Mouse (Mus musculus) brain, embryonic 14.5 days (tissue): Measurements from ENCODE around the gene Med12l. TPM values are rescaled to one million over a fixed set of nuclear protein-coding genes. Genes with fewer than 3 reads are reported as not detected.
"Not testable (repeated sequence)": the region's sequence is repeated elsewhere in the genome, so short reads cannot be mapped to it uniquely, and the experiment has no call there.

ENCODE experiments used
- DNase-seq: peaks from one replicate; pipeline ENCODE4 v3.0.0-alpha.2; 2011; ENCODE audit warnings: low read depth
- CTCF ChIP-seq: fragments of 200-500 bp; IDR thresholded peaks from 2 replicates; pipeline ENCODE4 v1.5.1; 2012; ENCODE audit warnings: inconsistent platforms, mild to moderate bottlenecking, moderate library complexity, borderline replicate concordance; ENCODE audit not compliant: insufficient read depth, insufficient read length; ENCODE audit errors: extremely low read depth
- POLR2A ChIP-seq: fragments of 200-500 bp; IDR thresholded peaks from 2 replicates; pipeline ENCODE4 v1.6.1; 2012; ENCODE audit warnings: mild to moderate bottlenecking, inconsistent platforms, borderline replicate concordance; ENCODE audit not compliant: poor library complexity, insufficient read depth, insufficient read length, severe bottlenecking; ENCODE audit errors: extremely low read depth
- polyA plus RNA-seq: library from polyadenylated mRNA; depleted of rRNA; stranded (reverse); fragments of >200 nt; gene quantifications from 2 replicates; pipeline ENCODE4 v1.2.3, GENCODE M21; 2012

Gene Med12l
- polyA plus RNA-seq, 1 experiment, result 12.3 TPM

GRCm38 (mm10) chr3:59028696-59029095 lies 23.1 kb downstream of the Med12l start:
- no peak for TF ChIP-seq POLR2A
- no peak for TF ChIP-seq CTCF

DNA sequence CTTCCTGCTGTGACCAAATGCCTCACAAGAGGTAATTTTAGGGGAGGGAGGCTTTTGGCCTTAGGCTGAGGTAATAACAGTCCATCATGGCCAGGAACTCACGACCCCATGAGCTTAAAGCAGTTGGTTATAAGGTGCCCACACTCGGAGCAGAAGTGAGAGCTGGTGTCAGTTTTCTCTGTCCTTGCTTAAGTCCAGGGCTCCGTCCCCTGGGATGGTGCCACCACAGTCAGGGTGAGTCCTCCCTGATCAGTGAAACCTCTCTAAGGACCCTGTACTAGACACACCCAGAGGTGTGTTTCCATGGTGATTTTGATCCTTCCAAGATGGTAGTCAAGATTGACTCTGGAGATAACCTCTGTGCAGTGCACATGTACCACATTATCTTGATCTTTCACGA lies 25.4 kb downstream of the Med12l start:
- no peak for TF ChIP-seq CTCF
- no peak for TF ChIP-seq POLR2A
- DNase-seq, result no peak

More at GRCm38 (mm10) chr3:59028696-59029095, 23.1 kb downstream of the Med12l start:
- DNase-seq, result no peak

GRCm38 (mm10) chr3:59041487-59041886 lies 35.9 kb downstream of the Med12l start:
- TF ChIP-seq POLR2A (no peak), CTCF (no peak)
- DNase-seq, result peak; percentile 62

DNA sequence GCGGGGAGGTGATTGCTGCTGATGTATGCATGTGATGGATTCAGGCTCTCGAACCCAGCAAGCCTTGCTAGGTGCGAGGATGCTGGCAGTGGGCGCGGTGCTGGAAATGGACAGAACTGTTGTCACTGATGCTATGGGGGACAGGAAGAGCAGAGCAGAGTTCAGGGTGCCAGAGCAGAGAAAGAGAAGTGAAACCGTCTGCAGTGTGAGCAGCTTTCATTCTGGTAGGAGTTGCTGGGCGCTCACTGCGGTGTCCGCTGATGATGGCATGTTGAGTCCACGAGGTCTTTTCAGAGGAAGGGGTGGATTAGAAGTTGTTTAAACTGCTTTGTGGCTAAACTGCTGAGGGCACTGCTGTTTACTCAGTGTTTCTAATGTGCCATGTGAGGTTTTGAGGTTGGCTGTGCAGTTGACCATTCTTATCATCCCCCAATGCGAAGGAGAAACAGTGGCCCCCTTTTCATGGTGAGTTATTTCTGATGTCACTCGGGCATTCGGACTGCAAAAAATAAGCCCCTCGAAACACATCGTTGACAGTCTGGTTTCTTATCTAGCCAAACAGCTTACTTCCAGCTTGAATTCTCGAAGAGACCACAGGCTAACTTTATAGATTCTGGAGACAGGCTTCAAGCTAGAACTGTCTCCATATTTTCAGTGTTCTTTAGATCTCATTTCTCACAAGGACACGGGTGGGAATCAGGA lies 49.4 kb downstream of the Med12l start:
- no peak for TF ChIP-seq POLR2A
- no peak for TF ChIP-seq CTCF
- DNase-seq, result no peak

DNA sequence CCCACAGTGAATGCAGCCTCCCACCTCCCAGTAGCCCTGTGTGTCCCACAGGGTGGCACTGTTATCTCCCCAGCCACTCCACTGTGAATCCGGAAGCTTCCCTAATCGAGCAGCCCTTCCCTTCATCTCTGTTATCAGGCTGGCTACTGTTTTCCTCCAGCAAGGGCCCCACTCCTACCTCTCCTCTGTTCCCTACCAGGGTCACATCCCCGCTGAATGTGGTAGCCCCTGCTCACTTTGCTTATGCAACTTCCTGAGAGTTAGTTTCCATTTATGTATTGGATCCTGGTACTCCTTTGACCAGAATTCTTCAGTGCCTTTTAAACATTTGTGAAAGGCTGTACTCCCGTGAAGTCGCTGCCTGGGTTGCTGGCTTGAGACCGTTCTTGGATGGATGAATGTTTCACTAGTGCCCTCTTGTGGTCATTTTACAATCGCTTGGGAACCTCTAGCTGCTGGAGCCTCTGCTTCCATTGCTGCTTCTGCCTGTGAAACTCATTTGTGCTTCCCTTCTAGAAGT lies 53.5 kb downstream of the Med12l start:
- peak; percentile 93 for DNase-seq
- TF ChIP-seq CTCF (peak; percentile 83), POLR2A (no peak)

DNA sequence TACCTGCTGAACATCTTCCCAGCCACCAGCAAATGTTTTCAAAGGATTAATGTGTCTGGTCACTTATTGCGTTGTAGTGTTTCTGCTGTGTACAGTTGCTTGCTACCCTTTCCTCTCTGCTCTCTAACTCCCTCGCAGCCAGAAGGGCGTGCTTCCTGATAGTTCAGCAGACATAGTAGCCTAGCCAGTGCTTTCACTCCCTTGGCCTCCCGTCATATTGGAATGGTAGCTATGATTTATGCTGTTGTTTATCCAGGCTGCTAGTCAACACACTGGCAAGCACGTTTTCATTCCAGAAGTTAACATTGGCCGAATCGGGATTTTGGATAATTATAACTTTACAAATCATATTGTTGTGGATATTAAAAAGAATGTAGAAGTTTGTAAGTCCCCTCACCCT lies 54.5 kb downstream of the Med12l start:
- TF ChIP-seq POLR2A (no peak), CTCF (no peak)
- DNase-seq, result no peak

- TF ChIP-seq CTCF (no peak), POLR2A (no peak)
- no peak for DNase-seq
These were observed 56.5 kb downstream of the Med12l start for GRCm38 (mm10) chr3:59062141-59062540.

DNA sequence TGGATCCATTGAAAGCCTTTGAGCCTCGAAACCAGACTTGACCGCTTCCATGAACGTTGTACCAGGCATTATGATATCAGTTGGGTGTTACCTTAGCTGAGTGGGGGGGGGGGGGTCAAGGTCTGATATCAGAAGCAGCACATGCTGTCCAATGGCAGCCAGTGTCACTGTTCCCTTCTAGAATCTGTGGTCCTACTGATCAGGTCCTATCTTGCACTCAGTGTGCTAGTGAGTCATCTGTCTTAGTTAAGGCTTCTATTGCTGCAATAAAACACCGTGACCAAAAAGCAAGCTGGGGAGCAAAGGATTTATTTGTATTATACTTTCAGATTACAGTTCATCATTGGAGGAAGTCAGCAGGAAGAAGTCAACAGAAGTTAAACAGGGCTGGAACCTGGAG lies 57.8 kb downstream of the Med12l start:
- no peak for DNase-seq
- TF ChIP-seq CTCF, result no peak
- no peak for TF ChIP-seq POLR2A

- TF ChIP-seq CTCF (no peak), POLR2A (no peak)
- DNase-seq, result no peak
These were observed 60.3 kb downstream of the Med12l start for GRCm38 (mm10) chr3:59065937-59066336.

GRCm38 (mm10) chr3:59066558-59067294 lies 61.1 kb downstream of the Med12l start:
- DNase-seq, result no peak

GRCm38 (mm10) chr3:59069071-59069470 lies 63.4 kb downstream of the Med12l start:
- DNase-seq, result not testable (repeated sequence)

More at GRCm38 (mm10) chr3:59066558-59067294, 61.1 kb downstream of the Med12l start:
- TF ChIP-seq CTCF (no peak), POLR2A (no peak)

GRCm38 (mm10) chr3:59077278-59077677 lies 71.7 kb downstream of the Med12l start:
- DNase-seq, result peak; percentile 29
- TF ChIP-seq POLR2A (no peak), CTCF (0 out of 2 replicates have a peak, but pooled peaks have one; percentile 18)

GRCm38 (mm10) chr3:59078585-59078984 lies 73.0 kb downstream of the Med12l start:
- TF ChIP-seq POLR2A (no peak), CTCF (no peak)
- no peak for DNase-seq
